Mouse (Mus musculus) liver, embryonic 11.5 days (tissue): ENCODE data around the gene Ascl4. TPM values are rescaled to one million over a fixed set of nuclear protein-coding genes. Genes with fewer than 3 reads are reported as not detected.

Experiments used
- ATAC-seq: fragments of 200-750 bp; cut with Nextera tagmentation; replicated peaks from 2 replicates; pipeline ENCODE4 v1.8.0; 2017; ENCODE audit warnings: moderate number of reproducible peaks, mild to moderate bottlenecking, moderate TSS enrichment, moderate library complexity; ENCODE audit not compliant: low FRiP score
- DNase-seq: peaks from one replicate; pipeline ENCODE4 v3.0.0-alpha.2; 2017; ENCODE audit warnings: low spot score
- H3K27ac ChIP-seq: fragments of 300-500 bp; sonication (generic); 2 replicates; pipeline ENCODE4 v1.5.1; 2014; ENCODE audit warnings: mild to moderate bottlenecking, low read depth, low read length, control low read depth
- H3K27me3 ChIP-seq: fragments of 300-500 bp; sonication (generic); replicated peaks from 2 replicates; pipeline ENCODE4 v1.6.1; 2014; ENCODE audit warnings: low read length, mixed read lengths; ENCODE audit not compliant: control insufficient read depth, insufficient read depth
- H3K36me3 ChIP-seq: fragments of 300-500 bp; sonication (generic); 2 replicates; pipeline ENCODE4 v1.6.1; 2014; ENCODE audit warnings: mild to moderate bottlenecking, low read length, moderate library complexity, mixed read lengths; ENCODE audit not compliant: control insufficient read depth, insufficient read depth
- H3K4me1 ChIP-seq: fragments of 300-500 bp; sonication (generic); replicated peaks from 2 replicates; pipeline ENCODE4 v1.6.1; 2014; ENCODE audit warnings: low read length, mixed read lengths; ENCODE audit not compliant: control insufficient read depth, insufficient read depth
- H3K4me2 ChIP-seq: fragments of 300-500 bp; sonication (generic); 2 replicates; pipeline ENCODE4 v1.6.1; 2014; ENCODE audit warnings: mild to moderate bottlenecking, control low read depth, moderate library complexity
- H3K4me3 ChIP-seq: fragments of 300-500 bp; sonication (generic); 2 replicates; pipeline ENCODE4 v1.5.1; 2014; ENCODE audit warnings: low read depth, low read length, control low read depth
- H3K9ac ChIP-seq: fragments of 300-500 bp; sonication (generic); 2 replicates; pipeline ENCODE4 v1.6.1; 2014; ENCODE audit warnings: low read depth, low read length, control low read depth
- H3K9me3 ChIP-seq: fragments of 300-500 bp; sonication (generic); 2 replicates; pipeline ENCODE4 v1.6.1; 2016; ENCODE audit warnings: low read length, inconsistent platforms, mixed read lengths; ENCODE audit not compliant: control insufficient read depth
- WGBS: fragments of 180-500 bp; shearing (Covaris S2); extraction: QIAGEN DNeasy Blood & Tissue Kit; methylation state at CpG from one replicate; pipeline ENCODE4 v1.1.7; 2014; 5-methylcytosine and 5-hydroxymethylcytosine counted together
- polyA plus RNA-seq: library from polyadenylated mRNA; unstranded; fragments of >200 nt; fragmentation: Nextera tagmentation; extraction: Ambion mirVana; gene quantifications from 2 replicates; pipeline ENCODE4 v1.2.1, GENCODE M21; 2014

Ascl4 gene
- polyA plus RNA-seq, 1 experiment from 2014 or later: not detected

- WGBS: 45% methylated on average over 2 of the region's 2 CpGs
- Histone ChIP-seq H3K4me3 (no peak overlapping the region), H3K27me3 (no peaks in the 10 kb centered on the region), H3K9ac (no peak overlapping the region), H3K4me2 (no peak overlapping the region), H3K36me3 (no peaks in the 10 kb centered on the region), H3K9me3 (no peaks in the 10 kb centered on the region), H3K4me1 (no peaks in the 10 kb centered on the region), H3K27ac (no peak overlapping the region)
- DNase-seq (no peak), ATAC-seq (no peak)
Measured at GRCm38 (mm10) chr10:85966476-85966875, 39.0 kb downstream of the Ascl4 start.

GRCm38 (mm10) chr10:85967411-85968156 is 40.1 kb downstream of the Ascl4 start:
- H3K27me3 ChIP-seq: no peaks in the 10 kb centered on the region
- H3K9ac ChIP-seq: no peak overlapping the region
- no peak overlapping the region for H3K4me3 ChIP-seq
- WGBS: 60% methylated on average over 17 of the region's 17 CpGs
- no peaks in the 10 kb centered on the region for H3K9me3 ChIP-seq
- ATAC-seq (0 out of 2 replicates have a peak, but pooled peaks have one; percentile 26), DNase-seq (no peak)
- no peak overlapping the region for H3K4me2 ChIP-seq
- no peaks in the 10 kb centered on the region for H3K36me3 ChIP-seq
- no peak overlapping the region for H3K27ac ChIP-seq
- H3K4me1 ChIP-seq: no peaks in the 10 kb centered on the region

GRCm38 (mm10) chr10:85968157-85968634 is 40.7 kb downstream of the Ascl4 start:
- DNase-seq: peak; percentile 71
- Histone ChIP-seq H3K36me3 (no peaks in the 10 kb centered on the region), H3K27ac (no peak overlapping the region), H3K4me2 (no peak overlapping the region), H3K27me3 (no peaks in the 10 kb centered on the region), H3K9me3 (no peaks in the 10 kb centered on the region), H3K4me3 (no peak overlapping the region), H3K4me1 (no peaks in the 10 kb centered on the region), H3K9ac (no peak overlapping the region)
- 11% methylated on average over 7 of the region's 7 CpGs for WGBS
- no peak for ATAC-seq

GRCm38 (mm10) chr10:85968731-85969130 is 41.2 kb downstream of the Ascl4 start:
- DNase-seq: no peak
- H3K9me3 ChIP-seq: no peaks in the 10 kb centered on the region
- H3K4me1 ChIP-seq: no peaks in the 10 kb centered on the region
- no peak overlapping the region for H3K4me3 ChIP-seq
- H3K9ac ChIP-seq: no peak overlapping the region
- no peak overlapping the region for H3K4me2 ChIP-seq
- H3K27ac ChIP-seq: no peak overlapping the region
- H3K27me3 ChIP-seq: no peaks in the 10 kb centered on the region
- H3K36me3 ChIP-seq: no peaks in the 10 kb centered on the region
- no peak for ATAC-seq
- 48% methylated on average over 2 of the region's 2 CpGs for WGBS

GRCm38 (mm10) chr10:85969894-85970620 is 42.6 kb downstream of the Ascl4 start:
- DNase-seq (no peak), ATAC-seq (no peak)
- Histone ChIP-seq H3K27ac (no peak overlapping the region), H3K4me2 (no peak overlapping the region), H3K4me1 (no peaks in the 10 kb centered on the region), H3K27me3 (no peaks in the 10 kb centered on the region), H3K9ac (no peak overlapping the region), H3K36me3 (no peaks in the 10 kb centered on the region), H3K9me3 (no peaks in the 10 kb centered on the region), H3K4me3 (no peak overlapping the region)
- 46% methylated on average over 8 of the region's 8 CpGs for WGBS

GRCm38 (mm10) chr10:85971826-85972225 is 44.3 kb downstream of the Ascl4 start:
- H3K9ac ChIP-seq: no peak overlapping the region
- H3K27ac ChIP-seq: no peak overlapping the region
- H3K9me3 ChIP-seq: no peaks in the 10 kb centered on the region
- H3K36me3 ChIP-seq: no peaks in the 10 kb centered on the region
- 84% methylated on average over 9 of the region's 9 CpGs for WGBS
- H3K4me3 ChIP-seq: no peak overlapping the region
- no peaks in the 10 kb centered on the region for H3K4me1 ChIP-seq
- DNase-seq (no peak), ATAC-seq (no peak)
- H3K4me2 ChIP-seq: no peak overlapping the region
- H3K27me3 ChIP-seq: no peaks in the 10 kb centered on the region

- WGBS: 79% methylated on average over 4 of the region's 4 CpGs
- Histone ChIP-seq H3K36me3 (no peaks in the 10 kb centered on the region), H3K4me3 (no peak overlapping the region), H3K27ac (no peak overlapping the region), H3K4me1 (no peaks in the 10 kb centered on the region), H3K9ac (no peak overlapping the region), H3K9me3 (no peaks in the 10 kb centered on the region), H3K27me3 (no peaks in the 10 kb centered on the region), H3K4me2 (no peak overlapping the region)
- DNase-seq: no peak
- no peak for ATAC-seq
Measured at GRCm38 (mm10) chr10:85972915-85973314, 45.4 kb downstream of the Ascl4 start.

- Histone ChIP-seq H3K27ac (no peak overlapping the region), H3K4me2 (no peak overlapping the region), H3K27me3 (no peaks in the 10 kb centered on the region), H3K4me1 (no peaks in the 10 kb centered on the region), H3K4me3 (no peak overlapping the region), H3K9ac (no peak overlapping the region), H3K36me3 (no peaks in the 10 kb centered on the region), H3K9me3 (no peaks in the 10 kb centered on the region)
- no peak for ATAC-seq
- 62% methylated on average over 6 of the region's 6 CpGs for WGBS
- DNase-seq: no peak
Measured at GRCm38 (mm10) chr10:85989412-85990115, 62.1 kb downstream of the Ascl4 start.
